7 mouse cellular contexts compared by ENCODE assay signal in the genomic region with DNA sequence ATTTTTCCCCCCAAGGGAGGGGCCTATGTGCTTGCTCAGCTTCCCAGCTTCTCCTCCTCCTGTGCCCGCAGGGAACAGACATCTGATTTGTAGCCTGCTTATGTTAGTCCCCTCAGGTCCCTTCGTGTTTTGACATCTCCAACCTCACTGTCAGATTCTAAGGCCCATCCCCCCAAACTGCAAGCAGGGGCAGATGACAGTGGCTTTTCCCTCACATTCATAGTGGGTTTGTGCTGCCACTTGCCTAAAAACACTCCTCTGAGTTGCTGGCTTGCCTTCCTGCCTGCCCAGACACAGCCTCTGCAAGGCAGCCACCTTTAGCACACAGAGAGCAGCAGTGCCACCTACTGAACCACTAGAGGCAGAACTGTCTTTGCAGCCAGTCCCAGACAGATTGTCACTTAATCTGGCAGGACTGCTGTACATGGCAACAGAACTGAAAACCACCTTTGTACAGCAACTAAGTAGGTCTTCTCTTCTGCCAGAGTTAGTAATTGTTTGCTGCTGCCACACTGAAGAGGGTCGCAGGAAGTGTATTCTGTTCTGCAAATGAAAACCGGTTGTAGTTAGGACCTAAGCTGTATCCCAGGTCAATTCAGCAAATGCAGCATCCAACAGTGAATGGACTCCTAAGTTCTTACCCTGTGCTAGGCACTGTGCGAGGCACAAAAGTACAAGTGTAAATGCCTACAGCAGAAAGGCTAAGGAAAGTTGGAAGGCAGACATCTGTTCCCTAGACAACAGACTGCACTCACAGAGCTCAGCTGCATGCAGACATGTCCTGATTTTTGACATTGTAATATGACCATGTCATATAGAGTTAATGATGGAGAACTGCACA.
DNase-seq lines count a peak whose midpoint lies in the region; ATAC-seq and TF ChIP-seq lines count a peak whose summit lies in the region.

No protein-coding gene starts in this region.

- no peaks in the 10 kb centered on the region for H3K4me1 ChIP-seq in intestine, embryonic 16.5 days (ENCODE audit: control insufficient read depth, insufficient read depth, low read length)
- peaks cover 5% of the 10 kb centered on the region for H3K4me1 ChIP-seq in midbrain, embryonic 12.5 days
- H3K4me1 ChIP-seq in spleen, adult 2 months (ENCODE audit: control insufficient read depth, insufficient read depth, insufficient read length) = no peaks in the 10 kb centered on the region

- no peaks in the 10 kb centered on the region for H3K36me3 ChIP-seq in intestine, embryonic 16.5 days (ENCODE audit: control insufficient read depth, insufficient read depth, low read length)
- no peaks in the 10 kb centered on the region for H3K36me3 ChIP-seq in midbrain, embryonic 12.5 days
- no peaks in the 10 kb centered on the region for H3K36me3 ChIP-seq in spleen, adult 2 months (ENCODE audit: control insufficient read depth, insufficient read depth, low read length)

- peak; percentile 68; the same call in 1 of the 2 replicates for TF ChIP-seq CTCF in spleen, adult 2 months (IDR thresholded peaks at IDR 0.05; ENCODE audit: extremely low read depth, insufficient read depth, insufficient read length, insufficient replicate concordance)

- H3K9me3 ChIP-seq in intestine, embryonic 16.5 days (ENCODE audit: control insufficient read depth, low read length) = 0 out of 2 replicates have a peak, but pooled peaks cover 2% of the 10 kb centered on the region
- H3K9me3 ChIP-seq in midbrain, embryonic 12.5 days = no peaks in the 10 kb centered on the region

- no peak for TF ChIP-seq POLR2A in spleen, adult 2 months (IDR thresholded peaks at IDR 0.05; ENCODE audit: low read depth, low read length)

- H3K9ac ChIP-seq in intestine, embryonic 16.5 days (ENCODE audit: low read depth, low read length) = no peak overlapping the region
- H3K9ac ChIP-seq in midbrain, embryonic 12.5 days (replicated peaks) = no peak overlapping the region

- intact Hi-C loops in gastrocnemius, postnatal 36 days (cut with DNase I) = loop anchor here (2.0 to 10.0 kb wide), 2 partner anchors 137 to 325 kb away; no protein-coding TSS in a partner anchor
- intact Hi-C loops in left cerebral cortex, postnatal 25 days (cut with DNase I) = loop anchor here (1.0 to 5.0 kb wide), 2 partner anchors 137 to 327 kb away; no protein-coding TSS in a partner anchor

- H3K4me2 ChIP-seq in intestine, embryonic 16.5 days (ENCODE audit: low read depth, low read length) = no peak overlapping the region
- H3K4me2 ChIP-seq in midbrain, embryonic 12.5 days (replicated peaks) = no peak overlapping the region

- peak; percentile 71 for ATAC-seq in intestine, embryonic 16.5 days
- ATAC-seq in midbrain, embryonic 12.5 days (ENCODE audit: low FRiP score, low read depth) = peak; percentile 96

- H3K27ac ChIP-seq in intestine, embryonic 16.5 days (ENCODE audit: low read length) = no peak overlapping the region
- no peak overlapping the region for H3K27ac ChIP-seq in midbrain, embryonic 12.5 days (replicated peaks)
- no peak overlapping the region for H3K27ac ChIP-seq in spleen, adult 2 months (ENCODE audit: insufficient read depth, low read length)

- no peaks in the 10 kb centered on the region for H3K27me3 ChIP-seq in intestine, embryonic 16.5 days (replicated peaks; ENCODE audit: control insufficient read depth, insufficient read depth, low read length)
- no peaks in the 10 kb centered on the region for H3K27me3 ChIP-seq in midbrain, embryonic 12.5 days
- no peaks in the 10 kb centered on the region for H3K27me3 ChIP-seq in spleen, adult 2 months (ENCODE audit: control insufficient read depth, insufficient read depth, low read length)

- H3K4me3 ChIP-seq in intestine, embryonic 16.5 days (ENCODE audit: low read length) = no peak overlapping the region
- H3K4me3 ChIP-seq in midbrain, embryonic 12.5 days = no peak overlapping the region
- H3K4me3 ChIP-seq in spleen, adult 2 months (ENCODE audit: extremely low read depth, insufficient read depth, insufficient read length) = no peak overlapping the region

- peak; percentile 62 to 88 for DNase-seq in adrenal gland, adult (ENCODE audit: inconsistent age in 2 of 2, low spot score in 1 of 2)
- DNase-seq in embryo, embryonic 10.5 days (ENCODE audit: low spot score) = peak; percentile 82
- DNase-seq in gastrocnemius, postnatal 36 days = peak; percentile 29 to 36
- peak; percentile 72 to 84 for DNase-seq in left cerebral cortex, postnatal 25 days (ENCODE audit: low spot score in 2 of 2)
- DNase-seq in spleen, adult 2 months (ENCODE audit: low read depth in 1 of 2, low spot score in 2 of 2) = peak; percentile 15 to 36

- WGBS in intestine, embryonic 16.5 days = 36% methylated on average over 5 of the region's 5 CpGs
- WGBS in midbrain, embryonic 12.5 days = 31% methylated on average over 5 of the region's 5 CpGs
- WGBS in spleen, adult 2 months = 57% methylated on average over 5 of the region's 5 CpGs

Comparison
In these comparisons a context has a peak if more than half of its experiments do, and no peak if none do; other contexts are left out.
1. DNase-seq: peak in every context shown above with its lines; median percentile 82 in embryo, embryonic 10.5 days; 78 in left cerebral cortex, postnatal 25 days; 75 in adrenal gland, adult; 32 in gastrocnemius, postnatal 36 days; 26 in spleen, adult 2 months.